Mouse (Mus musculus): Measurements from ENCODE around the gene Rab26.

The Rab26 gene

GRCm38 (mm10) chr17:24478663-24479380, 55.2 kb downstream of the Rab26 start, which contains the start of gene Mlst8:
Mlst8 (minus strand) TSS chr17:24479078.
- peak; percentile 89 for DNase-seq (ENCODE audit: low read depth, low spot score)

- no peak for DNase-seq (ENCODE audit: low read depth, low spot score)
Observed at GRCm38 (mm10) chr17:24477985-24478600, 55.9 kb downstream of the Rab26 start.
